Mouse (Mus musculus) activated CD4-positive, CD25-positive, alpha-beta regulatory T cell, adult 4 months (primary cell): ENCODE data around the gene Sorcs2. TPM values are rescaled to one million over a fixed set of nuclear protein-coding genes. Genes with fewer than 3 reads are reported as not detected.

ENCODE experiments used
- ATAC-seq: one replicate; pipeline ENCODE4 v1.8.0; 2017
- polyA plus RNA-seq, 2 experiments: library from polyadenylated mRNA; unstranded; fragments of 100-300 nt; shearing (Covaris generic); gene quantifications; one replicate each; pipeline ENCODE4 v1.2.1; 2017

Gene Sorcs2
- polyA plus RNA-seq, 2 experiments from 2014 or later, result 3.2 to 3.5 TPM

- no peak for ATAC-seq
Observed at GRCm38 (mm10) chr5:36356659-36357058, 41.3 kb downstream of the Sorcs2 start.

- no peak for ATAC-seq
Observed at GRCm38 (mm10) chr5:36355683-36356082, 42.3 kb downstream of the Sorcs2 start.

GRCm38 (mm10) chr5:36353679-36354078 is 44.3 kb downstream of the Sorcs2 start:
- ATAC-seq, result no peak

GRCm38 (mm10) chr5:36353194-36353593 is 44.7 kb downstream of the Sorcs2 start:
- ATAC-seq, result no peak

- ATAC-seq, result no peak
Observed at GRCm38 (mm10) chr5:36346698-36347097, 51.2 kb downstream of the Sorcs2 start.

- no peak for ATAC-seq
Observed at GRCm38 (mm10) chr5:36339283-36339682, 58.7 kb downstream of the Sorcs2 start.

GRCm38 (mm10) chr5:36336252-36336651 is 61.7 kb downstream of the Sorcs2 start:
- no peak for ATAC-seq

GRCm38 (mm10) chr5:36335661-36336060 is 62.3 kb downstream of the Sorcs2 start:
- no peak for ATAC-seq

- no peak for ATAC-seq
Observed at GRCm38 (mm10) chr5:36334227-36334626, 63.7 kb downstream of the Sorcs2 start.

- ATAC-seq, result no peak
Observed at GRCm38 (mm10) chr5:36330472-36331155, 67.3 kb downstream of the Sorcs2 start.

- peak; percentile 32 for ATAC-seq
Observed at GRCm38 (mm10) chr5:36326057-36327010, 71.6 kb downstream of the Sorcs2 start.

- ATAC-seq, result no peak
Observed at GRCm38 (mm10) chr5:36324140-36324572, 73.8 kb downstream of the Sorcs2 start.

- ATAC-seq, result no peak
Observed at GRCm38 (mm10) chr5:36323526-36323925, 74.4 kb downstream of the Sorcs2 start.

GRCm38 (mm10) chr5:36321581-36321980 is 76.4 kb downstream of the Sorcs2 start:
- ATAC-seq, result no peak

- ATAC-seq, result no peak
Observed at GRCm38 (mm10) chr5:36320667-36321066, 77.3 kb downstream of the Sorcs2 start.

GRCm38 (mm10) chr5:36317641-36318368 is 80.1 kb downstream of the Sorcs2 start:
- no peak for ATAC-seq

- no peak for ATAC-seq
Observed at GRCm38 (mm10) chr5:36315106-36315505, 82.8 kb downstream of the Sorcs2 start.

GRCm38 (mm10) chr5:36313353-36314079 is 84.4 kb downstream of the Sorcs2 start:
- no peak for ATAC-seq

GRCm38 (mm10) chr5:36312926-36313325 is 85.0 kb downstream of the Sorcs2 start:
- ATAC-seq, result no peak

GRCm38 (mm10) chr5:36304299-36304980 is 93.5 kb downstream of the Sorcs2 start:
- no peak for ATAC-seq

GRCm38 (mm10) chr5:36301166-36301565 is 96.8 kb downstream of the Sorcs2 start:
- ATAC-seq, result no peak

- ATAC-seq, result no peak
Observed at GRCm38 (mm10) chr5:36298049-36298448, 99.9 kb downstream of the Sorcs2 start.
